Mouse (Mus musculus): ENCODE measurements at regions not wholly inside any gene's neighbourhood (a gene's known extent, or its start where the extent isn't known, plus 50 kb on each side); places are given as distances from the start of the nearest gene placed in this dataset.

DNA sequence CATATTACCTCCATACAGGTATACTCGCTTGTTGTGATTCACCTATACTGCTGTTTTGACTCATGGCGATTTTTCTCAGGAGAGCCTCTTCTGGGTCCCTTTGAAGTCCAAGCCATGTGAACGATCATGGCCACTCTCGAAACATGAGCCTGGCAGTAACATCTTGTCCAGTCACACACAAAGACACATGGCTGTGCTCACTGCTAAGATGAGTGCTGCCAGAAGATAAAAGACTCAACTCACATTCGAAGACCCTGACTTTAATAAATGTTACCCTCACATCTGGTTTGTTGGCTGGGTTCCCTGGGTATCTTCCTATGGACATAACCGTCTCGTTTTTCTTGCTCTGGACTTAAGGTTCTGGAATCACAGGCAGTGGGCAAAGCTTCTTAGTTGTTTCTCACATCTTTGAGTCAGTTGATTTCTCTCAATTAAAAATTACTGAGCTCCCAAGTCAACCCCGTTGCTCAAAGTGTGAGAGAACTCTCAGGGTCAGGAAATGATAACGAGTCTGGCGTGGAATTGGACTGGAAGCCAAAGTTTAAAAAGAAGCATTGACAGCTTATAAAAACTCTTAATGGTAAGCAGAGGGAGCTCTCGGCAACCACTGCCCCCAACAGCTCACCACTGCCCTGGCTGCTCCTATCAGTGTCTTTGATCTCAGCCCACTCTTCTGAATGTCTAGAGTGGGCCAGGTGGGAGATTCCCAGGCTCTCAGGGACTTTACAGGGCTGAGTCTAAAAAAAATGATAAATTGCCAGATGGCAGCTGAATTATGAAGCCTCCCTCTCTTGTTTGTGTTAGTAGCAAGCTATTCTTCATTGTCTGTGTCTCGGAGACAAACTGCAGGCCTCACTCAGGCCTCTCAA, 539.6 kb downstream of the Epha4 start:
- TF ChIP-seq CTCF (conservative IDR thresholded peaks at IDR 0.05; ENCODE audit: low read length) (no peak), NANOG (IDR thresholded peaks at IDR 0.05; ENCODE audit: borderline replicate concordance, low read length) (no peak), POU5F1 (IDR thresholded peaks at IDR 0.05; ENCODE audit: borderline replicate concordance, low read length) (no peak)
